Mouse (Mus musculus) midbrain, embryonic 16.5 days (tissue): Measurements from ENCODE around the gene Grhl1. TPM values are rescaled to one million over a fixed set of nuclear protein-coding genes. Genes with fewer than 3 reads are reported as not detected.
"Not testable (repeated sequence)": the region's sequence is repeated elsewhere in the genome, so short reads cannot be mapped to it uniquely, and the experiment has no call there.

ENCODE experiments used
- ATAC-seq: fragments of 200-750 bp; cut with Nextera tagmentation; 2 replicates; pipeline ENCODE4 v1.8.0; 2017; ENCODE audit warnings: moderate TSS enrichment
- H3K27ac ChIP-seq: fragments of 300-500 bp; sonication (generic); 2 replicates; pipeline ENCODE4 v1.5.1; 2014; ENCODE audit warnings: mild to moderate bottlenecking, low read length, mixed read lengths
- H3K27me3 ChIP-seq: fragments of 300-500 bp; sonication (generic); 2 replicates; pipeline ENCODE4 v1.6.1; 2014; ENCODE audit warnings: low read depth, low read length, mixed read lengths; ENCODE audit not compliant: control insufficient read depth, insufficient read depth
- H3K36me3 ChIP-seq: fragments of 300-500 bp; sonication (generic); 2 replicates; pipeline ENCODE4 v1.6.1; 2014; ENCODE audit warnings: mild to moderate bottlenecking, low read length, moderate library complexity, mixed read lengths; ENCODE audit not compliant: control insufficient read depth, insufficient read depth
- H3K4me1 ChIP-seq: fragments of 300-500 bp; sonication (generic); 2 replicates; pipeline ENCODE4 v1.6.1; 2014; ENCODE audit warnings: mild to moderate bottlenecking, low read length, mixed read lengths; ENCODE audit not compliant: control insufficient read depth, insufficient read depth
- H3K4me2 ChIP-seq: fragments of 300-500 bp; sonication (generic); 2 replicates; pipeline ENCODE4 v1.6.1; 2014; ENCODE audit warnings: mild to moderate bottlenecking, low read length, mixed read lengths
- H3K4me3 ChIP-seq: fragments of 300-500 bp; sonication (generic); 2 replicates; pipeline ENCODE4 v1.5.1; 2014; ENCODE audit warnings: low read depth, mild to moderate bottlenecking, low read length, moderate library complexity, mixed read lengths
- H3K9ac ChIP-seq: fragments of 300-500 bp; sonication (generic); 2 replicates; pipeline ENCODE4 v1.6.1; 2014; ENCODE audit warnings: low read depth, low read length, mixed read lengths
- H3K9me3 ChIP-seq: fragments of 300-500 bp; sonication (generic); replicated peaks from 2 replicates; pipeline ENCODE4 v1.6.1; 2014; ENCODE audit warnings: mild to moderate bottlenecking, low read length, mixed read lengths; ENCODE audit not compliant: control insufficient read depth, poor library complexity, severe bottlenecking
- WGBS: fragments of 180-500 bp; shearing (Covaris S2); extraction: QIAGEN DNeasy Blood & Tissue Kit; methylation state at CpG from one replicate; pipeline ENCODE4 v1.1.7; 2014; 5-methylcytosine and 5-hydroxymethylcytosine counted together
- polyA plus RNA-seq: library from polyadenylated mRNA; unstranded; fragments of >200 nt; fragmentation: Nextera tagmentation; extraction: Ambion mirVana; gene quantifications from 2 replicates; pipeline ENCODE4 v1.2.1, GENCODE M21; 2015

The Grhl1 gene
- polyA plus RNA-seq, result 1.2 and 1.7 TPM in 2 replicates

GRCm38 (mm10) chr12:24571523-24572392 is at the start of gene Grhl1:
TSS of gene Grhl1 (plus strand) at chr12:24572283.
- ATAC-seq, result peak; percentile 99

GRCm38 (mm10) chr12:24525065-24525464 is 47.0 kb upstream of the Grhl1 start:
- H3K9ac ChIP-seq, H3K4me3 ChIP-seq, H3K27ac ChIP-seq, H3K4me1 ChIP-seq, ATAC-seq, H3K9me3 ChIP-seq, H3K27me3 ChIP-seq, H3K4me2 ChIP-seq: not testable (repeated sequence)
- 88% methylated on average over 7 of the region's 7 CpGs for WGBS
- peaks cover 12% of the 10 kb centered on the region; the same call in 1 of the 2 replicates for H3K36me3 ChIP-seq

More at GRCm38 (mm10) chr12:24571523-24572392, at the start of gene Grhl1:
- peak within 1 kb of the TSS; percentile 75 for H3K4me3 ChIP-seq
- H3K4me2 ChIP-seq, result peak within 1 kb of the TSS; percentile 82
- H3K9ac ChIP-seq, result peak within 1 kb of the TSS; percentile 68
- H3K36me3 ChIP-seq, result no peaks in the 10 kb centered on the region
- WGBS, result 2% methylated on average over 52 of the region's 64 CpGs
- H3K4me1 ChIP-seq, result peaks cover 8% of the 10 kb centered on the region
- H3K27me3 ChIP-seq, result peaks cover 16% of the 10 kb centered on the region
- H3K27ac ChIP-seq, result no peak within 1 kb of the TSS
- no peaks in the 10 kb centered on the region for H3K9me3 ChIP-seq

- Histone ChIP-seq H3K36me3 (peaks cover 7% of the 10 kb centered on the region), H3K4me1 (no peaks in the 10 kb centered on the region), H3K27me3 (no peaks in the 10 kb centered on the region), H3K4me3 (no peak overlapping the region), H3K27ac (no peak overlapping the region), H3K9me3 (no peaks in the 10 kb centered on the region), H3K4me2 (no peak overlapping the region), H3K9ac (no peak overlapping the region)
- WGBS, result 51% methylated on average over 5 of the region's 5 CpGs
- no peak for ATAC-seq
Observed at GRCm38 (mm10) chr12:24536390-24536789, 35.7 kb upstream of the Grhl1 start.

- Histone ChIP-seq H3K27ac (no peak overlapping the region), H3K9ac (no peak overlapping the region), H3K9me3 (no peaks in the 10 kb centered on the region), H3K4me1 (no peaks in the 10 kb centered on the region), H3K27me3 (no peaks in the 10 kb centered on the region), H3K4me2 (no peak overlapping the region), H3K36me3 (peaks cover 3% of the 10 kb centered on the region; the same call in 1 of the 2 replicates), H3K4me3 (no peak overlapping the region)
- no peak for ATAC-seq
- WGBS, result 38% methylated on average over 2 of the region's 2 CpGs
Observed at GRCm38 (mm10) chr12:24537201-24537600, 34.9 kb upstream of the Grhl1 start.

GRCm38 (mm10) chr12:24537965-24538364 is 34.1 kb upstream of the Grhl1 start:
- 0 out of 2 replicates have a peak, but pooled peaks have one; percentile 17 for ATAC-seq
- H3K27ac ChIP-seq, result no peak overlapping the region
- no peak overlapping the region for H3K9ac ChIP-seq
- no peaks in the 10 kb centered on the region for H3K36me3 ChIP-seq
- WGBS, result 69% methylated on average over 4 of the region's 4 CpGs
- H3K27me3 ChIP-seq, result no peaks in the 10 kb centered on the region
- H3K4me1 ChIP-seq, result no peaks in the 10 kb centered on the region
- H3K4me2 ChIP-seq, result no peak overlapping the region
- H3K9me3 ChIP-seq, result no peaks in the 10 kb centered on the region
- H3K4me3 ChIP-seq, result no peak overlapping the region

- 82% methylated on average over 16 of the region's 16 CpGs for WGBS
- Histone ChIP-seq H3K36me3 (peaks cover 11% of the 10 kb centered on the region), H3K27me3 (no peaks in the 10 kb centered on the region), H3K4me3 (no peak overlapping the region), H3K9ac (no peak overlapping the region), H3K4me2 (no peak overlapping the region), H3K9me3 (no peaks in the 10 kb centered on the region), H3K27ac (no peak overlapping the region), H3K4me1 (no peaks in the 10 kb centered on the region)
- peak; percentile 39; the same call in 1 of the 2 replicates for ATAC-seq
Observed at GRCm38 (mm10) chr12:24541426-24542154, 30.5 kb upstream of the Grhl1 start.

GRCm38 (mm10) chr12:24547686-24548085 is 24.4 kb upstream of the Grhl1 start:
- Histone ChIP-seq H3K27ac (no peak overlapping the region), H3K27me3 (no peaks in the 10 kb centered on the region), H3K9ac (no peak overlapping the region), H3K36me3 (peaks cover 25% of the 10 kb centered on the region), H3K4me3 (no peak overlapping the region), H3K4me2 (no peak overlapping the region), H3K9me3 (no peaks in the 10 kb centered on the region), H3K4me1 (no peaks in the 10 kb centered on the region)
- no peak for ATAC-seq
- WGBS, result 89% methylated on average over 8 of the region's 8 CpGs

- Histone ChIP-seq H3K4me1 (no peaks in the 10 kb centered on the region), H3K27me3 (no peaks in the 10 kb centered on the region), H3K9ac (no peak overlapping the region), H3K27ac (no peak overlapping the region), H3K4me2 (no peak overlapping the region), H3K4me3 (no peak overlapping the region), H3K36me3 (peaks cover 28% of the 10 kb centered on the region), H3K9me3 (no peaks in the 10 kb centered on the region)
- WGBS, result 73% methylated on average over 6 of the region's 6 CpGs
- ATAC-seq, result no peak
Observed at GRCm38 (mm10) chr12:24548885-24549284, 23.2 kb upstream of the Grhl1 start.

- no peak overlapping the region for H3K9ac ChIP-seq
- WGBS, result 82% methylated on average over 2 of the region's 2 CpGs
- H3K27me3 ChIP-seq, result no peaks in the 10 kb centered on the region
- H3K4me2 ChIP-seq, result no peak overlapping the region
- H3K27ac ChIP-seq, result no peak overlapping the region
- peaks cover 20% of the 10 kb centered on the region for H3K36me3 ChIP-seq
- no peaks in the 10 kb centered on the region for H3K9me3 ChIP-seq
- H3K4me1 ChIP-seq, result no peaks in the 10 kb centered on the region
- no peak for ATAC-seq
- no peak overlapping the region for H3K4me3 ChIP-seq
Observed at GRCm38 (mm10) chr12:24552531-24552930, 19.6 kb upstream of the Grhl1 start.
